ENCODE assay signal across 22 mouse cellular contexts in genomic region chr3:132939006-132939405, GRCm38 (mm10). TPM values are rescaled to one million over a fixed set of nuclear protein-coding genes. Genes with fewer than 3 reads are reported as not detected.
A peak's percentile ranks its signal among the peaks of the same experiment; 100 is the strongest.
DNase-seq lines count a peak whose midpoint lies in the region; ATAC-seq lines count a peak whose summit lies in the region.
"Had no signal": no experiment of that assay in that cellular context is flagged by ENCODE, and none has a peak within 500 bp of the region (broad histone marks: within the 10 kb centered on the region; RNA-seq: fewer than 3 reads in every experiment).

No protein-coding gene starts in this region.

- ATAC-seq in kidney, embryonic 15.5 days (replicated peaks; ENCODE audit: low FRiP score) = no peak
- ATAC-seq in megakaryocyte progenitor cell, adult 5-6 weeks (replicated peaks; ENCODE audit: poor library complexity) = no peak
- ATAC-seq: forebrain, embryonic 15.5 days; intestine, embryonic 15.5 days had no signal

- WGBS in kidney, embryonic 15.5 days = 65% methylated on average over 8 of the region's 8 CpGs

- no peaks in the 10 kb centered on the region for H3K9me3 ChIP-seq in kidney, embryonic 15.5 days (replicated peaks)
- H3K9me3 ChIP-seq: embryonic facial prominence, embryonic 12.5 days; forebrain, embryonic 15.5 days; G1E; heart, embryonic 13.5 days; hindbrain, embryonic 15.5 days; intestine, embryonic 15.5 days; limb, embryonic 15.5 days; midbrain, embryonic 10.5 days had no signal

- no peaks in the 10 kb centered on the region for H3K27me3 ChIP-seq in kidney, embryonic 15.5 days
- H3K27me3 ChIP-seq: embryonic facial prominence, embryonic 12.5 days; forebrain, embryonic 15.5 days; heart, embryonic 13.5 days; hindbrain, embryonic 15.5 days; intestine, embryonic 15.5 days; limb, embryonic 15.5 days had no signal

- DNase-seq in adrenal gland, postnatal 10 days = peak; percentile 46
- DNase-seq in adrenal gland, postnatal 25 days = no peak
- peak; percentile 79 for DNase-seq in kidney, adult 18-20 months
- DNase-seq in kidney, adult 8-10 months = peak; percentile 79 to 86
- peak; percentile 81 to 86 for DNase-seq in kidney, postnatal 36 days
- DNase-seq: cerebellum, adult 9-11 months; heart, postnatal 36 days; lung, postnatal 4 days; retina, postnatal 1 day had no signal

- H3K4me1 ChIP-seq in kidney, embryonic 15.5 days = peaks cover 10% of the 10 kb centered on the region
- H3K4me1 ChIP-seq: intestine, embryonic 15.5 days; limb, embryonic 15.5 days had no signal

- no peak overlapping the region for H3K4me3 ChIP-seq in kidney, embryonic 15.5 days (replicated peaks)
- H3K4me3 ChIP-seq: embryonic facial prominence, embryonic 12.5 days; erythroblast, embryonic 14.5 days; forebrain, embryonic 15.5 days; heart, embryonic 13.5 days; hindbrain, embryonic 15.5 days; intestine, embryonic 15.5 days; limb, embryonic 15.5 days; midbrain, embryonic 10.5 days had no signal

- H3K4me2 ChIP-seq in kidney, embryonic 15.5 days = no peak overlapping the region
- H3K4me2 ChIP-seq: embryonic facial prominence, embryonic 12.5 days; forebrain, embryonic 15.5 days; heart, embryonic 13.5 days; hindbrain, embryonic 15.5 days; intestine, embryonic 15.5 days; limb, embryonic 15.5 days had no signal

- H3K36me3 ChIP-seq in kidney, embryonic 15.5 days = no peaks in the 10 kb centered on the region
- H3K36me3 ChIP-seq: embryonic facial prominence, embryonic 12.5 days; forebrain, embryonic 15.5 days; G1E; heart, embryonic 13.5 days; hindbrain, embryonic 15.5 days; intestine, embryonic 15.5 days; limb, embryonic 15.5 days; midbrain, embryonic 10.5 days had no signal

- H3K27ac ChIP-seq in kidney, embryonic 15.5 days = no peak overlapping the region
- H3K27ac ChIP-seq: embryonic facial prominence, embryonic 12.5 days; forebrain, embryonic 15.5 days; heart, embryonic 13.5 days; hindbrain, embryonic 15.5 days; intestine, embryonic 15.5 days; limb, embryonic 15.5 days; midbrain, embryonic 10.5 days had no signal

- H3K9ac ChIP-seq in kidney, embryonic 15.5 days = no peak overlapping the region
- H3K9ac ChIP-seq: embryonic facial prominence, embryonic 12.5 days; forebrain, embryonic 15.5 days; heart, embryonic 13.5 days; hindbrain, embryonic 15.5 days; intestine, embryonic 15.5 days; limb, embryonic 15.5 days had no signal

RNA-seq across cellular contexts. Expression of gene Npnt, which starts 11.1 kb away (rescaled TPM):
- 10 to 100 TPM; 20.6 to 22.1 TPM for total RNA-seq in adrenal gland, postnatal 10 days (2021)
- 11.5 TPM in 2 replicates for total RNA-seq in adrenal gland, postnatal 25 days (2021)
- polyA plus RNA-seq in kidney, embryonic 15.5 days (2015; fragmentation: Nextera tagmentation; extraction: Ambion mirVana) = 122 and 126 TPM in 2 replicates
- total RNA-seq in megakaryocyte progenitor cell, adult 5-6 weeks (2015) = not detected in 2 replicates
- 0.47 TPM in 1 of 2 replicates, not detected in the other for total RNA-seq in megakaryocyte progenitor cell, adult 5-6 weeks (2017)
- total RNA-seq: granulocyte monocyte progenitor cell, adult 5-6 weeks; monocyte, adult 5-6 weeks had no signal
- polyA plus RNA-seq: erythroblast, embryonic 14.5 days; G1E had no signal
